Mouse (Mus musculus) adrenal gland, adult 8-10 months (tissue): ENCODE measurements around the gene Hist1h3a. TPM values are rescaled to one million over a fixed set of nuclear protein-coding genes. Genes with fewer than 3 reads are reported as not detected.

Source experiments
- microRNA-seq, 2 experiments: library from miRNA; unstranded; fragments of <30 nt; microRNA quantifications; one replicate each; pipeline ENCODE4 v1.2.0; 2022
- total RNA-seq, 4 experiments: library from RNA; stranded (reverse); gene quantifications; 2 replicates each; pipeline ENCODE4 v1.2.4; 2022

Gene Hist1h3a
- total RNA-seq, 4 experiments from 2014 or later, result 28.7 to 37.4 (median 36.4) TPM

Small RNAs within 50 kb of the gene (microRNA-seq; reads per million reads assigned to microRNA genes)
- 0 reads per million in 2 experiments for gene Gm44314
- gene Gm44484, result 0 reads per million in 2 experiments

Other genes starting within 250 kb of the Hist1h3a start
- gene Hist1h4h, start 231.3 kb downstream of the Hist1h3a start, total RNA-seq, result 100 to 1,000 TPM; 381 to 523 (median 406) TPM
- gene Hist1h2af, start 228.5 kb downstream of the Hist1h3a start, total RNA-seq, result 10 to 100 TPM in 3 of 4 experiments, 1 to 10 TPM in 1; 8.2 to 20.8 (median 16.2) TPM
- gene Hist1h3g, start 227.0 kb downstream of the Hist1h3a start, total RNA-seq, result 1 to 10 TPM; 3.2 to 5.6 (median 4.7) TPM
- 1 to 10 TPM; 2.2 to 3.4 (median 2.9) TPM for gene Hist1h2bh, start 219.0 kb downstream of the Hist1h3a start, total RNA-seq
- 10 to 100 TPM; 16.8 to 22.6 (median 20.7) TPM for gene Hist1h3f, start 218.3 kb downstream of the Hist1h3a start, total RNA-seq
- 10 to 100 TPM; 54.2 to 65.8 (median 58.8) TPM for gene Hist1h4f, start 210.7 kb downstream of the Hist1h3a start, total RNA-seq
- 1 to 10 TPM; 2.2 to 3.9 (median 3.1) TPM for gene Hist1h1d, start 209.1 kb downstream of the Hist1h3a start, total RNA-seq
- gene Hist1h3e, start 200.0 kb downstream of the Hist1h3a start, total RNA-seq, result 10 to 100 TPM; 48.1 to 62.5 (median 53.5) TPM
- gene Hist1h2ae, start 191.2 kb downstream of the Hist1h3a start, total RNA-seq, result 1 to 10 TPM; 4.5 to 9.9 (median 6.6) TPM
- gene Hist1h2bg, start 191.0 kb downstream of the Hist1h3a start, total RNA-seq, result 10 to 100 TPM; 55.2 to 81.2 (median 75.0) TPM
- gene Hist1h2bf, start 188.2 kb downstream of the Hist1h3a start, total RNA-seq, result 10 to 100 TPM; 18.7 to 29.5 (median 23.2) TPM
- gene Hist1h2ad, start 188.0 kb downstream of the Hist1h3a start, total RNA-seq, result 1 to 10 TPM; 4.8 to 9.8 (median 5.8) TPM
- 1 to 10 TPM; 2.9 to 4.8 (median 3.3) TPM for gene Hist1h3d, start 186.6 kb downstream of the Hist1h3a start, total RNA-seq
- gene Hist1h4d, start 180.8 kb downstream of the Hist1h3a start, total RNA-seq, result 100 to 1,000 TPM; 116 to 151 (median 145) TPM
- gene Hist1h2be, start 141.3 kb downstream of the Hist1h3a start, total RNA-seq, result 10 to 100 TPM; 11.0 to 15.5 (median 13.2) TPM
- 10 to 100 TPM; 61.3 to 77.8 (median 63.8) TPM for gene Hist1h1e, start 139.8 kb downstream of the Hist1h3a start, total RNA-seq
- gene Hist1h2ac, start 78.4 kb downstream of the Hist1h3a start, total RNA-seq, result 1 to 10 TPM; 1.8 to 3.2 (median 2.3) TPM
- gene Hist1h2bc, start 78.2 kb downstream of the Hist1h3a start, total RNA-seq, result 100 to 1,000 TPM; 105 to 176 (median 135) TPM
- under 1 TPM in 1 of 4 experiments, not detected in 3; 0.26 TPM for gene Hist1h1t, start 66.6 kb downstream of the Hist1h3a start, total RNA-seq
- gene Hist1h4c, start 63.9 kb downstream of the Hist1h3a start, total RNA-seq, result 10 to 100 TPM; 71.9 to 93.9 (median 88.6) TPM
- 10 to 100 TPM; 27.4 to 41.7 (median 33.5) TPM for gene Hfe, start 51.5 kb downstream of the Hist1h3a start, total RNA-seq
- gene Hist1h1c, start 23.6 kb downstream of the Hist1h3a start, total RNA-seq, result 100 to 1,000 TPM; 212 to 290 (median 255) TPM
- gene Hist1h3c, start 16.8 kb downstream of the Hist1h3a start, total RNA-seq, result 10 to 100 TPM in 1 of 4 experiments, 1 to 10 TPM in 3; 4.3 to 10.9 (median 7.4) TPM
- 10 to 100 TPM; 14.8 to 24.3 (median 20.0) TPM for gene Hist1h2bb, start 15.7 kb downstream of the Hist1h3a start, total RNA-seq
- gene Hist1h2ab, start 11.3 kb downstream of the Hist1h3a start, total RNA-seq, result 10 to 100 TPM; 24.0 to 37.5 (median 29.3) TPM
- 10 to 100 TPM; 18.1 to 29.8 (median 26.6) TPM for gene Hist1h3b, start 10.1 kb downstream of the Hist1h3a start, total RNA-seq
- gene Hist1h4b, start 5.4 kb downstream of the Hist1h3a start, total RNA-seq, result 100 to 1,000 TPM in 1 of 4 experiments, 10 to 100 TPM in 3; 69.6 to 104 (median 91.8) TPM
- 10 to 100 TPM; 18.1 to 29.1 (median 26.8) TPM for gene Hist1h4a, start 1.2 kb downstream of the Hist1h3a start, total RNA-seq
- 10 to 100 TPM; 16.7 to 20.1 (median 18.6) TPM for gene Hist1h1a, start 1.3 kb upstream of the Hist1h3a start, total RNA-seq
- under 1 TPM in 3 of 4 experiments, not detected in 1; 0.24 to 0.48 (median 0.26) TPM for gene Trim38, start 7.5 kb upstream of the Hist1h3a start, total RNA-seq
- gene Slc17a2, start 44.6 kb upstream of the Hist1h3a start, total RNA-seq, result under 1 TPM in 1 of 4 experiments, not detected in 3; 0.06 TPM
- 1 to 10 TPM in 1 of 4 experiments, under 1 TPM in 3; 0.18 to 1.4 (median 0.76) TPM for gene Slc17a3, start 77.0 kb upstream of the Hist1h3a start, total RNA-seq
- gene Slc17a1, start 105.4 kb upstream of the Hist1h3a start, total RNA-seq, result not detected
- under 1 TPM in 3 of 4 experiments, not detected in 1; 0.13 to 0.38 (median 0.15) TPM for gene Slc17a4, start 152.6 kb upstream of the Hist1h3a start, total RNA-seq
- not detected for gene Hist1h2ba, start 171.8 kb upstream of the Hist1h3a start, total RNA-seq
- gene Hist1h2aa, start 172.1 kb upstream of the Hist1h3a start, total RNA-seq, result not detected
- gene Scgn, start 228.8 kb upstream of the Hist1h3a start, total RNA-seq, result 1 to 10 TPM; 2.3 to 4.4 (median 3.1) TPM